Mouse (Mus musculus) MEL (cell line): ENCODE data around the gene Sh3bp4. TPM values are rescaled to one million over a fixed set of nuclear protein-coding genes. Genes with fewer than 3 reads are reported as not detected.

Experiments used
- DNase-seq: peaks from one replicate; pipeline ENCODE4 v3.0.0; 2011; ENCODE audit warnings: low read depth, low spot score
- H3K27ac ChIP-seq: 2 replicates; pipeline ENCODE4 v1.5.1; 2012; ENCODE audit warnings: low read depth, mild to moderate bottlenecking, control low read depth, low read length, moderate library complexity; ENCODE audit not compliant: control insufficient read depth
- H3K27me3 ChIP-seq, 2 experiments: fragments of 150-350 bp in 1 of 2; sonication (generic) in 1 of 2; 2 replicates each; pipeline ENCODE4 v1.6.1; 2012; ENCODE audit warnings: low read length in 2 of 2, mild to moderate bottlenecking in 2 of 2, improper control_type of control experiment in 1 of 2, moderate library complexity in 1 of 2; ENCODE audit not compliant: insufficient read depth in 2 of 2, control insufficient read depth in 1 of 2
- H3K36me3 ChIP-seq, 2 experiments: 2 replicates each; pipeline ENCODE4 v1.6.1; 2012 to 2014; ENCODE audit warnings: low read length in 2 of 2, improper control_type of control experiment in 1 of 2, inconsistent platforms in 1 of 2, mild to moderate bottlenecking in 1 of 2; ENCODE audit not compliant: insufficient read depth in 2 of 2, control insufficient read depth in 1 of 2
- H3K4me1 ChIP-seq, 2 experiments: fragments of 150-350 bp in 1 of 2; sonication (generic) in 1 of 2; 2 replicates each; pipeline ENCODE4 v1.6.1; 2012; ENCODE audit warnings: low read length in 2 of 2, improper control_type of control experiment in 1 of 2, mild to moderate bottlenecking in 1 of 2; ENCODE audit not compliant: insufficient read depth in 2 of 2, control insufficient read depth in 1 of 2
- H3K4me3 ChIP-seq, 2 experiments: fragments of 150-350 bp in 1 of 2; sonication (generic) in 1 of 2; 2 replicates each; pipeline ENCODE4 v1.5.1; 2012; ENCODE audit warnings: low read depth in 2 of 2, low read length in 2 of 2, mild to moderate bottlenecking in 2 of 2, moderate library complexity in 2 of 2, control low read depth in 1 of 2, improper control_type of control experiment in 1 of 2; ENCODE audit not compliant: control insufficient read depth in 1 of 2, insufficient read depth in 1 of 2
- H3K79me2 ChIP-seq: 2 replicates; pipeline ENCODE4 v1.6.1; 2012; ENCODE audit warnings: mild to moderate bottlenecking, low read length, moderate library complexity; ENCODE audit not compliant: control insufficient read depth, poor library complexity, insufficient read depth
- H3K9ac ChIP-seq: 2 replicates; pipeline ENCODE4 v1.6.1; 2012; ENCODE audit warnings: low read depth, mild to moderate bottlenecking, control low read depth, low read length, moderate library complexity; ENCODE audit not compliant: control insufficient read depth, poor library complexity, severe bottlenecking
- H3K9me3 ChIP-seq: fragments of 150-350 bp; sonication (generic); replicated peaks from 2 replicates; pipeline ENCODE4 v1.6.1; 2012; ENCODE audit warnings: mild to moderate bottlenecking, low read length, improper control_type of control experiment, moderate library complexity; ENCODE audit not compliant: insufficient read depth
- BHLHE40 ChIP-seq: IDR thresholded peaks from 2 replicates; pipeline ENCODE4 v1.6.1; 2012; ENCODE audit warnings: low read depth, mild to moderate bottlenecking, inconsistent platforms, low read length, improper control_type of control experiment, borderline replicate concordance
- CHD1 ChIP-seq: IDR thresholded peaks from 2 replicates; pipeline ENCODE4 v1.6.1; 2012; ENCODE audit warnings: low read depth, mild to moderate bottlenecking, inconsistent platforms, low read length, improper control_type of control experiment
- CHD2 ChIP-seq: IDR thresholded peaks from 2 replicates; pipeline ENCODE4 v1.6.1; 2011; ENCODE audit warnings: low read length, improper control_type of control experiment
- CTCF ChIP-seq, 3 experiments: IDR thresholded peaks in 2 of 3; conservative IDR thresholded peaks in 1 of 3; 2 replicates each; pipeline ENCODE4 v1.5.1; 2011 to 2012; ENCODE audit warnings: low read length in 3 of 3, low read depth in 2 of 3, mild to moderate bottlenecking in 2 of 3, improper control_type of control experiment in 1 of 3, inconsistent platforms in 1 of 3, mixed read lengths in 1 of 3, moderate library complexity in 1 of 3; ENCODE audit not compliant: control insufficient read depth in 1 of 3, insufficient read depth in 1 of 3, poor library complexity in 1 of 3, severe bottlenecking in 1 of 3
- E2F4 ChIP-seq: IDR thresholded peaks from 2 replicates; pipeline ENCODE4 v1.6.1; 2011; ENCODE audit warnings: low read depth, low read length, improper control_type of control experiment, borderline replicate concordance
- ELF1 ChIP-seq: IDR thresholded peaks from 2 replicates; pipeline ENCODE4 v1.6.1; 2014; ENCODE audit warnings: low read depth, mild to moderate bottlenecking, inconsistent platforms, low read length, improper control_type of control experiment, moderate library complexity
- GATA1 ChIP-seq: IDR thresholded peaks from 2 replicates; pipeline ENCODE4 v1.6.1; 2011; ENCODE audit warnings: low read depth, low read length, improper control_type of control experiment
- KAT2A ChIP-seq: conservative IDR thresholded peaks from 2 replicates; pipeline ENCODE4 v1.6.1; 2012; ENCODE audit warnings: low read depth, low read length, improper control_type of control experiment, inconsistent platforms
- MAFK ChIP-seq: IDR thresholded peaks from 2 replicates; pipeline ENCODE4 v1.6.1; 2011; ENCODE audit warnings: low read depth, mild to moderate bottlenecking, low read length, improper control_type of control experiment, borderline replicate concordance
- MAX ChIP-seq: IDR thresholded peaks from 2 replicates; pipeline ENCODE4 v1.6.1; 2011; ENCODE audit warnings: low read length, improper control_type of control experiment
- MYB ChIP-seq: IDR thresholded peaks from 2 replicates; pipeline ENCODE4 v1.6.1; 2011; ENCODE audit warnings: mild to moderate bottlenecking, low read depth, low read length, improper control_type of control experiment
- MYC ChIP-seq: IDR thresholded peaks from 2 replicates; pipeline ENCODE4 v1.6.1; 2011; ENCODE audit warnings: low read depth, mild to moderate bottlenecking, low read length, improper control_type of control experiment, moderate library complexity
- NRF1 ChIP-seq: IDR thresholded peaks from 2 replicates; pipeline ENCODE4 v1.6.1; 2014; ENCODE audit warnings: low read depth, mild to moderate bottlenecking, inconsistent platforms, low read length, improper control_type of control experiment, moderate library complexity; ENCODE audit not compliant: poor library complexity, insufficient read depth, severe bottlenecking
- POLR2AphosphoS5 ChIP-seq: IDR thresholded peaks from 2 replicates; pipeline ENCODE4 v1.6.1; 2012; ENCODE audit warnings: low read depth, borderline replicate concordance, mild to moderate bottlenecking, inconsistent platforms, low read length, moderate library complexity, mixed read lengths
- RAD21 ChIP-seq: IDR thresholded peaks from 2 replicates; pipeline ENCODE4 v1.6.1; 2011; ENCODE audit warnings: mild to moderate bottlenecking, low read depth, low read length, improper control_type of control experiment
- SIN3A ChIP-seq: IDR thresholded peaks from 2 replicates; pipeline ENCODE4 v1.6.1; 2012; ENCODE audit warnings: low read length, improper control_type of control experiment, inconsistent platforms
- SMC3 ChIP-seq: IDR thresholded peaks from 2 replicates; pipeline ENCODE4 v1.6.1; 2011; ENCODE audit warnings: low read depth, low read length, improper control_type of control experiment
- TAL1 ChIP-seq: IDR thresholded peaks from 2 replicates; pipeline ENCODE4 v1.6.1; 2012; ENCODE audit warnings: mild to moderate bottlenecking, inconsistent platforms, low read length, moderate library complexity, mixed read lengths
- TCF12 ChIP-seq: IDR thresholded peaks from 2 replicates; pipeline ENCODE4 v1.6.1; 2014; ENCODE audit warnings: low read depth, mild to moderate bottlenecking, inconsistent platforms, low read length, improper control_type of control experiment, moderate library complexity
- UBTF ChIP-seq: IDR thresholded peaks from 2 replicates; pipeline ENCODE4 v1.6.1; 2012; ENCODE audit warnings: low read depth, mild to moderate bottlenecking, inconsistent platforms, low read length, improper control_type of control experiment, moderate library complexity, borderline replicate concordance; ENCODE audit not compliant: insufficient read depth
- USF2 ChIP-seq, 2 experiments: IDR thresholded peaks; 2 replicates each; pipeline ENCODE4 v1.6.1; 2011 to 2012; ENCODE audit warnings: improper control_type of control experiment in 2 of 2, low read length in 2 of 2, borderline replicate concordance in 1 of 2, inconsistent platforms in 1 of 2, low read depth in 1 of 2, mild to moderate bottlenecking in 1 of 2; ENCODE audit not compliant: insufficient read depth in 1 of 2
- ZC3H11A ChIP-seq: IDR thresholded peaks from 2 replicates; pipeline ENCODE4 v1.6.1; 2012; ENCODE audit warnings: low read depth, mild to moderate bottlenecking, inconsistent platforms, low read length, improper control_type of control experiment
- ZKSCAN1 ChIP-seq: IDR thresholded peaks from 2 replicates; pipeline ENCODE4 v1.6.1; 2012; ENCODE audit warnings: low read depth, mild to moderate bottlenecking, inconsistent platforms, low read length, improper control_type of control experiment, moderate library complexity
- ZMIZ1 ChIP-seq: IDR thresholded peaks from 2 replicates; pipeline ENCODE4 v1.6.1; 2012; ENCODE audit warnings: low read depth, mild to moderate bottlenecking, inconsistent platforms, low read length, improper control_type of control experiment, moderate library complexity
- ZNF384 ChIP-seq: IDR thresholded peaks from 2 replicates; pipeline ENCODE4 v1.6.1; 2012; ENCODE audit warnings: low read depth, mild to moderate bottlenecking, inconsistent platforms, low read length, improper control_type of control experiment
- polyA plus RNA-seq, 2 experiments: library from polyadenylated mRNA; stranded (reverse) in 1 of 2; unstranded in 1 of 2; fragments of >175 nt in 1 of 2; fragments of >200 nt in 1 of 2; gene quantifications; 2 replicates each; pipeline versions ENCODE4 v1.2.1 to v1.2.4; 2012; ENCODE audit warnings: low replicate concordance in 2 of 2, low read depth in 1 of 2; ENCODE audit not compliant: insufficient read length in 2 of 2, insufficient read depth in 1 of 2, missing spikeins in 1 of 2
- total RNA-seq: library from RNA; depleted of rRNA; stranded (reverse); fragments of 300-350 nt; gene quantifications from 2 replicates; pipeline ENCODE4 v1.2.3, GENCODE M21; 2012

Sh3bp4 gene
- total and polyA plus RNA-seq, 3 experiments, result not detected

DNA sequence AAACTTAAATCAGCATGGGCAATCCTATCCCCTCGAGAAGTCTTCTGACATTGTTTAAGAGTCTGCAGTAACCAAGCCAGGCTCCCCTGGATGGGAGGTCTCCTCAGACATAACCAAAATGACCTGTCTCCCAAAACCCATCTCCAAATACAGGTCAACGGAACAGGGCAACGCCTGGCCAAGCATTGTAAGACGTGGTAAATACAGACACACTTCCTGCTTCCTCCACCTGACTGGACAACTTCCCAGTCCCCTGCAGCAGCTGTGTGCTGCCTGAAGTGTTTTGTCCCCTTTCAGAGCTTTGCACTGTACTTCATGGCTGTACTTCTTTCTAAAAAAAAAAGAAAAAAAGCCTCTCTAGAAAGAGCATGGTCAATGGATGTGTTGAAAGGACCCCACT lies 28.1 kb upstream of the Sh3bp4 start:
- H3K9ac ChIP-seq, result no peak overlapping the region
- no peaks in the 10 kb centered on the region; a peak in 1 of 4 replicates for H3K27me3 ChIP-seq
- H3K27ac ChIP-seq, result no peak overlapping the region
- H3K36me3 ChIP-seq, result no peaks in the 10 kb centered on the region
- no peak for DNase-seq
- H3K79me2 ChIP-seq, result no peaks in the 10 kb centered on the region
- H3K9me3 ChIP-seq, result no peaks in the 10 kb centered on the region
- no peaks in the 10 kb centered on the region for H3K4me1 ChIP-seq
- H3K4me3 ChIP-seq, result no peak overlapping the region
- no peak for TF ChIP-seq POLR2AphosphoS5
- TF ChIP-seq MAFK, result no peak
- TF ChIP-seq CHD1, result no peak
- TF ChIP-seq ZNF384, result no peak
- no peak for TF ChIP-seq SMC3
- TF ChIP-seq ZC3H11A, result no peak
- TF ChIP-seq CTCF (IDR thresholded peaks at IDR 0.05 in 2 of 3, conservative IDR thresholded peaks at IDR 0.05 in 1 of 3; ENCODE audit: control insufficient read depth in 1 of 3, insufficient read depth in 1 of 3, low read depth in 2 of 3, low read length in 3 of 3, poor library complexity in 1 of 3, severe bottlenecking in 1 of 3), result no peak
- TF ChIP-seq E2F4, result no peak

DNA sequence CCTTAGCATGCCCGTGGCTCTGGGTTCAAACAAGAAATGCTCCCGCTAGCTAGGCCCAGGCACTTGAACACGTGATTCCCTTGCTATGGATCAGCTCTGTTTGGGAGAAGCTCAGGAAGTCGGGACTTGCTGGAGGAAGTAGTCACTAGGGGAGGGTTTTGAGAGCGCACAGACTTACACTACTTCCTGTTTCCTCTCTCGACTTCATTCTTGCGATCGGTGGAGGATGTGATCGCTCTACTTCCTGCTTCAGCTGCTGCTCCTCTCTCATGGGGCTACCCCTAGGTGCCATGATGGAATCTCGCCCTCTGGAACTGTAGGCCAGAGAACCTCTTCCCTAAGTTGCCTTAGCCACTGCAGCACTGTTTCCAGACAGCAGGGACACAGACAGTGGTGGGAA lies 27.3 kb upstream of the Sh3bp4 start:
- H3K4me3 ChIP-seq, result no peak overlapping the region
- H3K9ac ChIP-seq, result no peak overlapping the region
- no peak overlapping the region for H3K27ac ChIP-seq
- no peak for DNase-seq
- TF ChIP-seq USF2 (IDR thresholded peaks at IDR 0.05; ENCODE audit: borderline replicate concordance in 1 of 2, insufficient read depth in 1 of 2, low read depth in 1 of 2, low read length in 2 of 2) (no peak), UBTF (no peak), RAD21 (no peak), TCF12 (no peak), SIN3A (no peak), ZKSCAN1 (no peak), MYC (no peak), MYB (no peak), KAT2A (no peak), MAFK (no peak), ZMIZ1 (no peak), BHLHE40 (no peak), MAX (no peak), GATA1 (no peak), NRF1 (no peak), CTCF (IDR thresholded peaks at IDR 0.05 in 2 of 3, conservative IDR thresholded peaks at IDR 0.05 in 1 of 3; ENCODE audit: control insufficient read depth in 1 of 3, insufficient read depth in 1 of 3, low read depth in 2 of 3, low read length in 3 of 3, poor library complexity in 1 of 3, severe bottlenecking in 1 of 3) (no peak), CHD2 (no peak), TAL1 (no peak), ELF1 (no peak), SMC3 (no peak)
- H3K4me1 ChIP-seq, result no peaks in the 10 kb centered on the region
- no peaks in the 10 kb centered on the region for H3K79me2 ChIP-seq
- no peaks in the 10 kb centered on the region for H3K9me3 ChIP-seq
- no peaks in the 10 kb centered on the region for H3K36me3 ChIP-seq
- H3K27me3 ChIP-seq, result no peaks in the 10 kb centered on the region; a peak in 1 of 4 replicates
